Mouse (Mus musculus): ENCODE measurements at regions not wholly inside any gene's neighbourhood (a gene's known extent, or its start where the extent isn't known, plus 50 kb on each side); places are given as distances from the start of the nearest gene placed in this dataset.
"Not testable (repeated sequence)": the region's sequence is repeated elsewhere in the genome, so short reads cannot be mapped to it uniquely, and the experiment has no call there.

DNA sequence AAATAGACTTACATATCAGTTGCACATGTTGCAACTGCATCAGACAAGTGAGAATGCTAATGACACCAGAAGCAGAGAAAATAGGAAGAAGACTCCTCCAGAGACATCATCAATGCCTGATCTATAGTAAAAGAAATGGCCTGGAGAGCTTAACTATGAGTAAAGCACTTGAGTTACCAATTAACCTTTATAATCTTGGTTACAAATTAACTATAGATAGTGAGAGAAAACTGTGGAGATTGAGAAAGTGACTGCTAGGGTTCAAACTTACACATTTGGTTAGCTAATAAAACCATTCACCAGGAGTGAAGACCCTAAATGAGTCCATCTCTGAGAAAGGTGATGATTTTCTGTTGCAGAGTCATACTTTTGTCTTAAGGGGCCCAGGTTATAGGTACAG is 307.4 kb downstream of the Phex start:
- DNase-seq (ENCODE audit: inconsistent age in 2 of 2, low spot score in 1 of 2): no peak

DNA sequence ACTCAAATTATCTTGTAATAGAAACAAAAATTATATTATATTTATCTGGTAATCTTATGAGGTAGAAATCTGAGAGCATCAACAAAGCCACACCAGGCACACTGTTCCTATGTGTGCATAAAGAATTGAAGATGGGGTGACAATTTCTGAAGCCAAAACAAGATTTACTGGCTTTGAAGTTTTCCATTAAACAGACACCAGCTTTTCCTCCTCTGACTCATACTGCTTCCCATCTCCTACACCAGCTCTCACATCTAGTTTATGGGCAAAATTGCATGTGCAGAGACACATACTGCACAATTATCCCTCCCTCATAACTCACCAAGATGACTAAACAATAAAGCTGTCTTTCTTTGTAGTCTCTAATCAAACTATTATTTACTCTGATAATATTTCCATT is 335.1 kb downstream of the Phex start:
- no peak for DNase-seq (ENCODE audit: inconsistent age in 2 of 2, low spot score in 1 of 2)

DNA sequence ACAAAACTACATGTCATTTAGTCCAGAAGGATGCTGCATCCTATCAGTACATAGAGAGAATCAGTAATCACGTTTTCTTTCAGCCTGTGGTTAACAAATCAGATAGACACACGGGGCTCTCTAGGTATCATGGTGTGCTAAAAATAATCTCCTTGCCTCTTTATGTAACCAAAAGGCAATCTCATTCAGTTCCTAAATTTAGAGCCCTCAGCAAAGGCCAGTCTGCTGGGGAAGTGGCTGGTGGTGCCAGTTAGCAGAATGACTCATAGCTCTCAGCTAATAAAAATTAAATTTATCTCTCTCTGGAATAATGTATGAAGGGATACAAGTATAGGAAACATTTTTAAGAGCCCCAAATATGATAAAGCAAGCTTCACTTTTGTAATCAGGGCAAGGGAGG is 335.5 kb downstream of the Phex start:
- DNase-seq (ENCODE audit: inconsistent age in 2 of 2, low spot score in 1 of 2): peak; percentile 3 to 45

DNA sequence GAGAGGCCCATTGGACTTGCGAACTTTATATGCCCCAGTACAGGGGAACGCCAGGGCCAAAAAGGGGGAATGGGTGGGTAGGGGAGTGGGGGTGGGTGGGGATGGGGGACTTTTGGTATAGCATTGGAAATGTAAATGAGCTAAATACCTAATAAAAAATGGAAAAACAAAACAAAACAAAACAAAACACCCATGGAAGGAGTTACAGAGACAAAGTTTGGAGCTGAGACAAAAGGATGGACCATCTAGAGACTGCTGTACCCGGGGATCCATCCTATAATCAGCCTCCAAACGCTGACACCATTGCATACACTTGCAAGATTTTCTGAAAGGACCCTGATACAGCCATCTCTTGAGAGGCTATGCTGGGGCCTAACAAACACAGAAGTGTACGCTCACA is 337.1 kb downstream of the Phex start:
- not testable (repeated sequence) for DNase-seq (ENCODE audit: inconsistent age in 2 of 2, low spot score in 1 of 2)

DNA sequence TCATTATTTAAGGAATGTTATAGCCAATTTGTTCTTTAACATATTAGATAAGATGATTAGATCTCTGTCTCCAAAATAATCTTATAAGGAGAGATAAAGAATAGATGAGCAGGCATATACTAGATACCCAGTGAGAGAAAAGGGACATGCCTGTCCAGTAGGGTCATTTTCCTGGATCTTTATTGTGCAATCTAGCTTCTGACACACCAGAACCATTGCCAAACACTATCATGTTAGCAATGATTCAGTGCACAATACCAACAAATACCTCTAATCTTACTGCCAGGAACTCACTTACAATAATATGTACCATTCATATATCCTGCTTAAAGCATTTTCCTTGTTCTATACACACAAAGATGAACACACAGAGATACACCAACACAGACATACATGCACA is 338.9 kb downstream of the Phex start:
- peak in 1 of 2 experiments; percentile 37 for DNase-seq (ENCODE audit: inconsistent age in 2 of 2, low spot score in 1 of 2)

DNA sequence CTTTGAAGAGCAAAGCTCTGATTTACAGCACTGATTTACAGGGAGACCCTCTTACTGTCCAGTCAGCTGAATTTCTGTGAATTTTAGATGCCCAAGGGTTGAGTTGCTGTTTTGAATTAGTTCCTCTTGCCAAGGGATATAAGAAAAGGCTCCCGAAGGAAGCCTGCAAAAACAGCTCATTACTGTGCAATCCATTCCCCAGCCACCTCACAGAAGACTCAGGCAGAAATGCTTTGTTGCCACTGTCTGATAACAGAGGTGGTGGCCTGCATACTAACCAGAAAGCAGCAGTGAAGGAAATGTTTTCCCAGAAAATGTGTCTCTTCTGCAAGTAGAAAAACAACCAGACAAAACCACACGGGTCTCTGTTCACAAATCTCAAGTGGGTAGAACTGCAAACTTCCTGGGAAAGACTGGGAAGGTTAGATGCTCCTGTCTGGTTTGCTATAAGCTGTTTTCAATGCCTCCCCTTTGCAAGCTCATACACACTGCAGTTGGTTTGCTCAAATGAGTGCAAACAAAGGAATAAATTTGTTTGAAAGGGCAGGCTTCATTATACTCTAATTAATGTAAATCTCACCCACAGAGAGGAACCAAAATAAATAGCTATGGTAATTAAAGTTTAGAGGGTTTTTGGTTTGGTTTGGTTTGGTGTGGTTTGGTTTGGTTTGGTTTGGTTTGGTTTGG is 363.3 kb downstream of the Phex start:
- no peak for DNase-seq (ENCODE audit: inconsistent age in 2 of 2, low spot score in 1 of 2)

DNA sequence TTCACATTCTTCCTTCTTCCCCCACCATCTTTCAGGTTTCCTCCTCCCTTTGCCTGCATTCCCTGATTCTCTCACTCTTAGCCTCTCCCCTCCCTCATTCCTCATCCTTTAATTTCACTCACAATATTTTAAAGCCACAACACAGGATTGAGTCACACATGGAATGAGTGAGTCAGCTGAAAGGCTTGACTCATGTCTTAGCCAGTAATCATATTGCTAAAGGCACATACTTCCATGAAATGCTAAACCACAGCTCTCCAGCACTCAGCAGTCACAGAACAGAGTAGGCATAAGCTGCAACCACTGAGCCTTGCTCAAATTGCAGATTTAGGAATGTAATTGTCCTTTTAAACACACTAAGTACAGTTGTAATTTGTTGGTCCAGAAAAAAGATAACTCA is 386.2 kb downstream of the Phex start:
- peak; percentile 19 to 43 for DNase-seq (ENCODE audit: inconsistent age in 2 of 2, low spot score in 1 of 2)

DNA sequence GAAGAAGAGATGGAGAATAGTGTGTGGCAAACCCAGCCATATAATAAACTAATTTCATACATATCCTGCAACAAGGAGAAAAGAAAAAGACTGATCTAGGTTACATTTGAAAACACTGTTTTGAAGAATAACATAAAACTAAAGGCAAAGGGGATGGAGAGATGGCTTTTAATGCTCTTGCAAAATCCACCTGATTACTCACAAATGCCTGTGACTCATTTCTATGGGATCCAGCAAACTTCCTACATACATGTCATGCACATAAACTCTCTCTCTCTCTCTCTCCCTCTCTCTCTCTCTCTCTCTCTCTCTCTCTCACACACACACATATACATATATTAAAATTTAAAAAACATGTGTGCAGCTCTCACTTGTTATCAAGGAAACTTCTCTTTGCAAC is 390.8 kb downstream of the Phex start:
- no peak for DNase-seq (ENCODE audit: inconsistent age in 2 of 2, low spot score in 1 of 2)

DNA sequence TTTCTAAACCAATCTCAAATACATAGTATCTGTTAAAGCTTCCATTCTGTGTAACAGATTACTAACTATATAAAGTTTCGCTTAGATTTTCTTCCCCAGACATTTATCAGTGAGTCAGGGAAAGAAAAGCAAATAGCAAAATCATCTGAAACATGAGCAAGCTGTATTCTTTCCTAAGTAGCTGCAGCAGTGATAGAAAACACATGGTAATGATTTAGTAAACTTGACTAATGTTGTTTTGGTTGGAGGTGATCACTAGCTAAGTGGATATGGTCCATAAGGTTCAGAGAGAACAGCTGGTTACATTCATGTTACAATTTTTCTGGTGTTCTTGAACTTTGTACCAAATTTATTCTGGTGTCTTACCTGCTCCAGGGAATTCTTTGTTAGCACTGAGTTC is 393.3 kb downstream of the Phex start:
- DNase-seq (ENCODE audit: inconsistent age in 2 of 2, low spot score in 1 of 2): no peak

DNA sequence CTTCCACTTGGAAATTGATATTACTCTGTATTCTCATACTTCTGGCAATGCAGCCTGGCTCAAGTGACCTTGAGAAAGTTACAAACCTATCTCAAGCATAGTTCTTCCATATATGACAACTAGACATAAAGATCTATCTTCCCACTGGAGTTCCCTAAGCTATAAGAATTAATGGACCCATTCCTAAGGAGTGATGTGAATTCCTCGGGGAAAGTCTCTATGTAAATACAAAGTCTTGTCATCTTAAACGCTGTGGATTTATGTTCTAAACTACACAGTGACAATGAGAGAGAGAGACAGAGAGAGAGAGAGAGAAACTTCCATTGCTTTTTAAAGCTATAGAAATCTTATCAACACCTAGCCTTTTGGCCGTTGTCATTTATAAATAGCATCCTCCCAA is 394.8 kb downstream of the Phex start:
- DNase-seq (ENCODE audit: inconsistent age in 2 of 2, low spot score in 1 of 2): no peak

DNA sequence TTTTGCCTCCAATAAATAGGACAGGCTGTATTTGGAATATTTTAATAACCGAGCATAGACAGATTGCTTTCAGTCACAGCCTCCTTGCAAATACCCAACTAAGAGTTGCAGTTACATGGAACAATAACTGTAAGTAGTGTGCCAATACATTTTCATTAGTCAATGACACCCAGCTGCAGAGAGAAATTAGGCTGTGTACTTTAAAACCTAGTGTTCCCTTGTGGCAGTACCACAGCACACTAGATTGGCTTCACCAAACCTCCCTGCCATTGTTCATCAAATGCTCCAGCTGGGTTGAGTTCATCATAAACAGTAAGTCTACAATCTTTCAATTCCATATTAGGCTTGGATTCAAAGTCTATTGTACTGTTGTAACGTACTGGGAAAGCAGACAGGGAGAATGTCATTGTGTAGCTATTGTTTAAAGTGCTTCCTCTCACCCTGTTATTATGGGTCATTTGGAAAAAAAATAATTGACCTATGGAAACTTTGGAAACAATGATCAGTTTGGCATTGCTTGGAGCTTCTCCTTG is 425.1 kb downstream of the Phex start:
- DNase-seq (ENCODE audit: inconsistent age in 2 of 2, low spot score in 1 of 2): no peak

DNA sequence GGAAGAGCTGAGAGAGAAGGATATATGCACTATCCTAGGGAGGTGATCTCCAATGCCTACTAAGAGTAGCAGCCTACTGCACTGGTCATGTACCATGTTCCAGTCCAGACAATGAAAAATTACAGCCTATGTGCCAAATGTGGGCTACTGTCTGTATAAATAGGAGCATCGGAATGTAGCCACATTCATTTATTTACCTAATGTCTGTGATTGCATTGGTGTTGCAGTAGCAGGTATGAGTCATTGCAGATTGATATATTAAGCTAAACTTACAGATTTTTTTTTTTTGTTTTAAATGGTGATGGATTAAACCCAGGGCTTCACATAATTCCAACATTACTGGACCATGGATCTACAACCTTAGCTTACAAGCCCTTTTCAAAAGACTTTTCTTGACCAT is 468.0 kb downstream of the Phex start:
- no peak for DNase-seq (ENCODE audit: inconsistent age in 2 of 2, low spot score in 1 of 2)

DNA sequence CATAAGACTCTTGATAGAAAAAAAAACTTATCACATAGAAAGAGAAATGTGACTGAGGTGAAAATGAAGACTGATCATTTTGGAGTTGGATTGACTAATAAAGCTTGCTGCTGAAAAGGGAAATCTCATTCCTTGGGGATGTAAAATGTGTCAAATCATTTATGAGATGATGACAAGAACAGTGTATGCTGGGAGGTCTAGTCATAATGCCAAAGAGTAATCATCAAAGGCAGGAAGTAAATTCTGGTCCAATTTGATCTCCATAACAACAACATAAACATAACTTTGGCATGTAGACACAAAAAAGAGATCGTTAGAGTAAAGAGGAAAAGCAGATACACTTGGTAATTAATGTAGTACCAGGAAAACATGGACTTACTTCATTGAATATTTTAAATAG is 470.9 kb downstream of the Phex start:
- DNase-seq (ENCODE audit: inconsistent age in 2 of 2, low spot score in 1 of 2): no peak

DNA sequence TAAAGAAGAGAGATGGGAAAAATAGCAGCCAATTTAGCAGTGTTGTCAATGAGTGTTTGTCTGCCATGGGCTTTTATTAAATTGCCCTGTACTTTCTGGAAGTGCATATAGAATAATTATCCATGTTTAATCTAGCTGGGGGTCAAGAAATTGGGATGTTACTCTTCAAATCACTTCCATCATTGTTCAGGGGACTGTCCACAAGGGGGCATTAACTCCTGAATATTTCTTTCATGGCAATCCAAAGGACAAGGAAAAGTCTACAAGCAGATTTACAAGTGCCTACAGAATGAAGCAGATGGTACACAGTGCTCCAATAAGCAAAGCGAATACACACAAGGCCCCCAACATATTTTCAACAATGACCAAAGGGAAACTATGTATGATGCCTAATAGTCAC is 501.7 kb downstream of the Phex start:
- DNase-seq (ENCODE audit: inconsistent age in 2 of 2, low spot score in 1 of 2): peak in 1 of 2 experiments; percentile 35

Measured in adrenal gland, adult (tissue).